Mouse (Mus musculus): Measurements from ENCODE around the gene Man2a1. TPM values are rescaled to one million over a fixed set of nuclear protein-coding genes. Genes with fewer than 3 reads are reported as not detected.

The Man2a1 gene
- 12.5 TPM for polyA plus RNA-seq (2012; fragmentation: generic; extraction: Trizol)
- long read RNA-seq, experiment 1, full-length matches to known transcripts = 1 of 4 reads
- long read RNA-seq, experiment 1, partial matches to known transcripts = 0 of 4 reads
- long read RNA-seq, experiment 1, other reads (novel, unspliced or antisense) = 3 of 4 reads
- long read RNA-seq, experiment 2, partial matches to known transcripts = 3 of 3 reads
- long read RNA-seq, experiment 2, other reads (novel, unspliced or antisense) = 0 of 3 reads

DNA sequence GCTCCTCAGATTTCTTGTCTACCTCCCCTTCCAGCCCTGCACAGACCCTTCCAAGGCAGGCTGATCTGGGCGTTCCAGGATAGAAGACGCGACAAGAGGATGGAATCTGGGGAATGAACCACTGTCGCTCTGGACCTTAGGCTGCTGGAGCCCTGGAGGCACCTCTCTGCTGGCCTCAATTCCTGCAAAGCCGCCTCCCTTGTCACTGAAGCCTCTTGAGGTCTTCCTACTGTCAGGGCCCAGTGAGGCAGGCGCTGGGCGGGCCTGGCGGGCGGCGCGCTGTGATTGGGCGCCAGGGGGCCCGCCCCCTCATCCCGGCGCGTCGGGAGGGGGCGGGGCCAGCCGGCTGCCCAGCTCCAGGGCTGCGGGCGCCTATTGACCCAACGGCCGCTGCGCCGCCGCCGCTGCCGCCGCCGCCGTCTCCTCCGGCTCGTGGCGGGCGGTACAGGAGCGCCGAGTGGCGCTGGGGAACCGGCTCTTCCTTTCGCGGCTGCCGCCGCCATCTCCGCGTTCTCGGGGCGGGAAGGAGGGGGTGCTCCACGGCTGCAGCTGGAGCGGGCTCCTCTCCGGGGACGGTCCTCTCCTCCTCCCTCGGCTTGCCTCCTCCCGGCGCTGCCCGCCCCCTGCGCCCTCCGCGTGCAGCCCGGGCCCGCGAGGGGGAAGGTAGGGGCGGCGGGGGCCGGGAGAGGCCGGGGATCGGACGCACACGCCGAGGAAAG, at the start of gene Man2a1:
Man2a1 (plus strand) TSS at position 365 of the 719 bp plus-strand sequence.
- Histone ChIP-seq H3K79me2 (ENCODE audit: control insufficient read depth, insufficient read depth) (peaks cover 46% of the 10 kb centered on the region), H3ac (ENCODE audit: control insufficient read depth, insufficient read length, low read depth) (peak within 1 kb of the TSS; percentile 80), H3K36me3 (ENCODE audit: control insufficient read depth, insufficient read depth) (peaks cover 5% of the 10 kb centered on the region), H3K79me3 (ENCODE audit: low read depth) (peaks cover 25% of the 10 kb centered on the region), H3K4me3 (ENCODE audit: insufficient read depth, poor library complexity, severe bottlenecking) (peak within 1 kb of the TSS; percentile 72), H3K27me3 (ENCODE audit: control insufficient read depth, insufficient read depth, insufficient read length) (no peaks in the 10 kb centered on the region)
- no peak for TF ChIP-seq MAX (IDR thresholded peaks at IDR 0.05)
- no peak for TF ChIP-seq MYOD1 (IDR thresholded peaks at IDR 0.05; ENCODE audit: control insufficient read depth, insufficient read length, low read depth)
- TF ChIP-seq MYOG (IDR thresholded peaks at IDR 0.05; ENCODE audit: control insufficient read depth, extremely low read depth, insufficient read length) = no peak
- no peak for TF ChIP-seq CEBPB (IDR thresholded peaks at IDR 0.05; ENCODE audit: low read depth)
- TF ChIP-seq CTCF (IDR thresholded peaks at IDR 0.05; ENCODE audit: control insufficient read depth, insufficient read depth, insufficient read length) = no peak
- TF ChIP-seq USF1 (IDR thresholded peaks at IDR 0.05; ENCODE audit: low read depth) = no peak
- no peak for TF ChIP-seq FOSL1 (IDR thresholded peaks at IDR 0.05; ENCODE audit: insufficient read depth, low read length, poor library complexity, severe bottlenecking)

DNA sequence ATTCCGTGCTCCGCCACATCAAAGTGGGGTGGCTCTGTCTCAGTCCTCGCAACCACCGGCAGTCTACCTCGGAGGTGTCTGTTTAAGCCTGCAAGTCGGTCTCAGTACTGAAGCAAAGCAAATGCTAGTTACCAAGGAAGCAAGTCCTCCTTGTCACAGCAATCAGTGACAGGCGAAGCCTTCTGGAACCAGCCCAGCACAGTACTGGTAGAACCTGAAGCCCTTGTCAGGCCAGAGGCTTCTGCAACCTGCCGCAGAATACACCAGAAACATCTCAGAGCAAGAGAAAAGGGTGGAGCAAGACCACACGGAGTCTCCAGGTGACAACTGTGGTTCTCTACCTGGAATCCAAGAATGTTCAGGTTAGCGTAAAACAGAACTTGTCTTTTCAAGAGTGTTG, 47.2 kb upstream of the Man2a1 start:
- H3K36me3 ChIP-seq (ENCODE audit: control insufficient read depth, insufficient read depth) = no peaks in the 10 kb centered on the region
- no peaks in the 10 kb centered on the region for H3K79me2 ChIP-seq (ENCODE audit: control insufficient read depth, insufficient read depth)
- H3K27me3 ChIP-seq (ENCODE audit: control insufficient read depth, insufficient read depth, insufficient read length) = no peaks in the 10 kb centered on the region
- H3ac ChIP-seq (ENCODE audit: control insufficient read depth, insufficient read length, low read depth) = no peak overlapping the region
- no peaks in the 10 kb centered on the region for H3K79me3 ChIP-seq (ENCODE audit: low read depth)
- H3K4me3 ChIP-seq (ENCODE audit: insufficient read depth, poor library complexity, severe bottlenecking) = no peak overlapping the region
- TF ChIP-seq MAX (IDR thresholded peaks at IDR 0.05) = no peak
- TF ChIP-seq CTCF (IDR thresholded peaks at IDR 0.05; ENCODE audit: control insufficient read depth, insufficient read depth, insufficient read length) = no peak
- no peak for TF ChIP-seq FOSL1 (IDR thresholded peaks at IDR 0.05; ENCODE audit: insufficient read depth, low read length, poor library complexity, severe bottlenecking)
- TF ChIP-seq USF1 (IDR thresholded peaks at IDR 0.05; ENCODE audit: low read depth) = no peak
- no peak for TF ChIP-seq MYOD1 (IDR thresholded peaks at IDR 0.05; ENCODE audit: control insufficient read depth, insufficient read length, low read depth)

GRCm38 (mm10) chr17:64554901-64555300, 45.6 kb upstream of the Man2a1 start:
- no peak overlapping the region for H3ac ChIP-seq (ENCODE audit: control insufficient read depth, insufficient read length, low read depth)
- no peaks in the 10 kb centered on the region for H3K27me3 ChIP-seq (ENCODE audit: control insufficient read depth, insufficient read depth, insufficient read length)
- no peaks in the 10 kb centered on the region for H3K79me2 ChIP-seq (ENCODE audit: control insufficient read depth, insufficient read depth)
- H3K79me3 ChIP-seq (ENCODE audit: low read depth) = no peaks in the 10 kb centered on the region
- no peak overlapping the region for H3K4me3 ChIP-seq (ENCODE audit: insufficient read depth, poor library complexity, severe bottlenecking)
- TF ChIP-seq MYOG (IDR thresholded peaks at IDR 0.05; ENCODE audit: control insufficient read depth, extremely low read depth, insufficient read length) = no peak
- TF ChIP-seq MAX (IDR thresholded peaks at IDR 0.05) = no peak
- no peaks in the 10 kb centered on the region for H3K36me3 ChIP-seq (ENCODE audit: control insufficient read depth, insufficient read depth)

GRCm38 (mm10) chr17:64556661-64557445, 43.7 kb upstream of the Man2a1 start:
- TF ChIP-seq USF1 (IDR thresholded peaks at IDR 0.05; ENCODE audit: low read depth) (no peak), CTCF (IDR thresholded peaks at IDR 0.05; ENCODE audit: control insufficient read depth, insufficient read depth, insufficient read length) (no peak), MYOG (IDR thresholded peaks at IDR 0.05; ENCODE audit: control insufficient read depth, extremely low read depth, insufficient read length) (no peak), FOSL1 (IDR thresholded peaks at IDR 0.05; ENCODE audit: insufficient read depth, low read length, poor library complexity, severe bottlenecking) (no peak), MYOD1 (IDR thresholded peaks at IDR 0.05; ENCODE audit: control insufficient read depth, insufficient read length, low read depth) (no peak), CEBPB (IDR thresholded peaks at IDR 0.05; ENCODE audit: low read depth) (no peak), MAX (IDR thresholded peaks at IDR 0.05) (no peak)
- H3ac ChIP-seq (ENCODE audit: control insufficient read depth, insufficient read length, low read depth) = no peak overlapping the region

GRCm38 (mm10) chr17:64558994-64559540, 41.5 kb upstream of the Man2a1 start:
- no peaks in the 10 kb centered on the region for H3K79me3 ChIP-seq (ENCODE audit: low read depth)
- H3K4me3 ChIP-seq (ENCODE audit: insufficient read depth, poor library complexity, severe bottlenecking) = no peak overlapping the region
- H3K36me3 ChIP-seq (ENCODE audit: control insufficient read depth, insufficient read depth) = no peaks in the 10 kb centered on the region
- H3ac ChIP-seq (ENCODE audit: control insufficient read depth, insufficient read length, low read depth) = peak overlapping the region; percentile 27
- TF ChIP-seq MAX (IDR thresholded peaks at IDR 0.05) (no peak), MYOD1 (IDR thresholded peaks at IDR 0.05; ENCODE audit: control insufficient read depth, insufficient read length, low read depth) (peak; percentile 95)
- H3K27me3 ChIP-seq (ENCODE audit: control insufficient read depth, insufficient read depth, insufficient read length) = no peaks in the 10 kb centered on the region
- H3K79me2 ChIP-seq (ENCODE audit: control insufficient read depth, insufficient read depth) = no peaks in the 10 kb centered on the region

More at GRCm38 (mm10) chr17:64556661-64557445, 43.7 kb upstream of the Man2a1 start:
- Histone ChIP-seq H3K36me3 (ENCODE audit: control insufficient read depth, insufficient read depth) (no peaks in the 10 kb centered on the region), H3K27me3 (ENCODE audit: control insufficient read depth, insufficient read depth, insufficient read length) (no peaks in the 10 kb centered on the region), H3K4me3 (ENCODE audit: insufficient read depth, poor library complexity, severe bottlenecking) (no peak overlapping the region), H3K79me2 (ENCODE audit: control insufficient read depth, insufficient read depth) (no peaks in the 10 kb centered on the region), H3K79me3 (ENCODE audit: low read depth) (no peaks in the 10 kb centered on the region)

Data from C2C12 (cell line).